Mouse (Mus musculus) left cerebral cortex, adult 18-20 months (tissue): ENCODE measurements around the gene Gps2. TPM values are rescaled to one million over a fixed set of nuclear protein-coding genes. Genes with fewer than 3 reads are reported as not detected.

ENCODE experiments used
- DNase-seq, 2 experiments: peaks; one replicate each; pipeline ENCODE4 v3.0.0; 2021 to 2022; ENCODE audit warnings: low spot score in 2 of 2, mixed read lengths in 1 of 2
- long read RNA-seq, 2 experiments: library from polyadenylated mRNA; stranded (forward); transcript quantifications; one replicate each; pipeline ENCODE4 v2.0.0; 2021
- total RNA-seq, 2 experiments: library from RNA; stranded (reverse); gene quantifications; 2 replicates each; pipeline ENCODE4 v1.2.3; 2021

Gene Gps2
- 10 to 100 TPM; 33.0 to 33.4 TPM for total RNA-seq
- long read RNA-seq, experiment 1, transcript Gps2-201 (10 exons, 1,220 nt), result major isoform, 29 of 68 reads
- long read RNA-seq, experiment 1, transcript Gps2-203 (11 exons, 1,159 nt), result minor isoform, 6 of 68 reads
- long read RNA-seq, experiment 1, partial matches to known transcripts, result 22 of 68 reads
- long read RNA-seq, experiment 1, other reads (novel, unspliced or antisense), result 10 of 68 reads
- long read RNA-seq, experiment 2, transcript Gps2-203 (11 exons, 1,159 nt), result minor isoform, 5 of 29 reads
- long read RNA-seq, experiment 2, transcript Gps2-201 (10 exons, 1,220 nt), result major isoform, 12 of 29 reads
- long read RNA-seq, experiment 2, partial matches to known transcripts, result 7 of 29 reads
- long read RNA-seq, experiment 2, other reads (novel, unspliced or antisense), result 4 of 29 reads

DNA sequence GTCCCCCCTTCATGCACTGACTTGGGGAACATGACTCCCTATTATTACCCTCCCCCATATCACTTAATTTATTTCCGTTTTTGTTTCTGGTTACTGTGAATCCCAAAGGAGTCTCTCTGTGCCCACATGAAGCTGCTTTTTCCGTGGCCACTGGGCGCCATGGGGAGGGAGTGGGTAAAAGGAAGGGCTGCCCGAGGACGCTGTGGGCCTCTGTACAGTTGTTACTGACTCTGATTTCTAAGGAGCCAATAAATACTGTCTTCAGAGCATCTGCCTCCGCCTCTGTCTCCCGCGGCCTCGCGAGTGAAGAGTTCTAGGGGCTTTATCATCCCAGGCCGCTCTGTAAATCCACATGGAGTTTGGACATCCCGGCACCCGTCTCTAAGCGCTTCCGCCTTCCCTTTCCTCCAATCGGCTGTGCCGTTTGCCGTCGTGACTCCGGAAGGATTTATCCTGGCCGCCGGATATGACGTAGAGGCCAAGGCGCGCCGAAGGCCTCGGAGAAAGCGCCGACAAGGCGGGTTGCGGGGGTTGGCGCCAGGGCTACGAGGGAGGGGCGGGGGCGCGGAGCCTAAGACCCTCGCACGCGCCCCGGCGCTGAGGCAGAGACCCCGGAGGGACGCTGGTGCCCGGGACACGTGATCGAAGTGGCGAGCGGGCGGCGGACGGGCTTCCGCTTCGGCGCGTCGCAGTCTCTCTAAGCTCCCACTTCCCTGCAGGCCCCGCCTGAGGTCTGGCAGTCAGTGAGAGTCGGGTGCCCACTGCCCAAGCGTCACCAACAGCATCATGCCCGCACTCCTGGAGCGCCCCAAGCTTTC, at the start of gene Gps2:
Gps2 (plus strand) TSS at position 335 of the 818 bp plus-strand sequence.
- DNase-seq, result peak; percentile 93 to 95

DNA sequence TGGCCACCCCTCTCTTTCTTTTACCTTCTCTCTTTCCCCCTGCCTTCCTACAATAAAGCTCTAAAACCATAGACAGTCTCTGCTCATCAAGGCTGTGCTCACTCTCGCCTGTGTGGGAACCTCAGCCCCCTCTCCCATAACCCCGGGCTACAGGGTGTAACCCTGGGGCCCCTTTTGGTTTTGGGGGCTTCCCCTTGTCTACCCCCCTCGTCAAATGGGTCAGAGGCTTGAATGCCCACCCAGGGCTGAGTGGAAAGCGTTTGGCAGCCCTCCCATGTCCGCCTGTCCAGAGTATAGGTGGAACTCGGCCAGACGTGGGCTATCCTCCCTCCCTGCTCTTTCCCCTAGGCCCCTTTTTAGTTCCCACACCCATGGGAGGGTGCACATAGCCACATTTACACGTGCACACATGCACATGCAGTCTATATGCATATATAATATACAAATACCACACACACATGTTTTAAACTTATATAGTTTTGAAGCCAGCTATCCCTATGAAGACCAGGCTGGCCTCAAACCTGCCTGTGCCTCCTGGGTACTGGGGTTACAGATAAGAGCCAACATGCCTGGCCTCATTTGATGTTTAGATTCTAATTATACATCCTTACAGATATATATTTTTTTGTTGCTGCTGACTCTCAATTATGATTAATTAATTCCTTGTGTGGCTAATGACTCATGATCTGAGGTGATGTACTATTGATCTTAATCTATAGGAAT, 49.4 kb upstream of the Gps2 start:
- no peak for DNase-seq

DNA sequence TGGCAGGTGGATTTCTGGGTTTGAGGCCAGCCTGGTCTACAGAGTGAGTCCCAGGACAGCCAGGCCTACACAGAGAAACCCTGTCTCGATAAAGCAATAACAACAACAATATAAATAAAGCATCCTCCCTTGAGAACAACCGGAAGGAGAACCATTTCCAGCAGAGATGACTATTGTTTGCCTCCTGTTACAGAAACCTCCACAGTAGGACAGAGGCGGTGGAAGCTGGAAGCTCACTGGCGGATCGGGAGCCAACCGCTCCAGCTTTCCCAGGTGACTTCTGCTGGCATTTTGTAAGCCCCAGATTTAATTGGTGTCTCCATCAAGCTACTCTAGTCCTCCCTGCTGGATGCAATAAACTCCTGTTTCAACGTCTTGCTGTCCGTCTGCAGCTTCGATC, 48.1 kb upstream of the Gps2 start:
- no peak for DNase-seq

DNA sequence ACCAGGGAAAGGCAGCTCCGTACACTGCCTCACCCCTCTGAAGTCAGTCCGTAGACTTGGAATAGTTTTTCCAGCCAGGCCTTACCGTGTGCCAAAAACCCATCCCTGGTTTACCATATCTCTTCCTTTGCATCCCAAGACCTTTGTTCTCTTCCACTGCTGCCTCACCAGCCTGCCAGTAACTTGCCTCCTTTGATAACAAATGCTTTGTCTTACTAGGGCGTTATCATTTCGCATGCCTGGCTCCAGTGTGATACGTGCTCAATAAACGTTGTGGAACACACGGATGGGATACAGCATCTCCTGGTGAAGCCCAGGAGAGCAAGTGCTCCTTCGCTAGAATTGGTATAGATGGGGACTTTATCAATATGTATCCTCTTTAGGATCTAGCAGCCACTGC, 46.4 kb upstream of the Gps2 start:
- no peak for DNase-seq

DNA sequence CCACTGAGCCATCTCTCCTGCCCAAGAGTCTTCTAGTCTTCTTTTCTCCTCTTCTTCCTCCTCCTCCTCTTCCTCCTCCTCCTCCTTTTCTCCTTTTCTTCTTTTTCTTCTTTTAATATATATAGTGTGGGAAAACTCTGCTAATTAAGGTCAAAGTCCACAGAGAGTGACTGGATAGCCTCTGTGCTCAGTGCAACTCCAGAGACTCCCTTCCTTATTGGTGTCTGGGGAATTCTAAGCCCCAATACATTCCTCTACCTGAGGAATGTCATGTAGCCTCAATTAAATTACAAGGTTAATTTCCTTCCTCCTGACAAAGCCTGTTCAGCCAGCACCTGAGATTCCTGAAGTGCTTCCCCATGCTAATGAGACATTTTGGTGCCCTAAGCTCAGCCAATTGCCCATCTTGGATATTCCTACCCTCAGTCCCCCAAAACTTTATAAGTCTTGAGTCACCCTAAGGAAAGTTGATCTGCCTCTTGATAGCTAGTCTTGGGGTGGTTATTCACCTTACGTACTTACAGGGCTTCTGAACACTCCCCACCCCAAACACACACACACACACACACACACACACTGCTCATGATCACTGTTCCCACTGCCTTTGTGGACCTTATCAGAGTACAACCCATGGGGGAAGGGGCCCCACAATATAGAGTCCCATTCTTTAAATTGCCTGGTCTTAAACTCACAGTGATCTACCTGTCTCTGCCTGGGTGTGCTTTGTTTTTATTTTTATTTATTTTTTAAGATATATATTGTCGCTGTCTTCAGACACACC, 43.2 kb upstream of the Gps2 start:
- DNase-seq, result no peak

DNA sequence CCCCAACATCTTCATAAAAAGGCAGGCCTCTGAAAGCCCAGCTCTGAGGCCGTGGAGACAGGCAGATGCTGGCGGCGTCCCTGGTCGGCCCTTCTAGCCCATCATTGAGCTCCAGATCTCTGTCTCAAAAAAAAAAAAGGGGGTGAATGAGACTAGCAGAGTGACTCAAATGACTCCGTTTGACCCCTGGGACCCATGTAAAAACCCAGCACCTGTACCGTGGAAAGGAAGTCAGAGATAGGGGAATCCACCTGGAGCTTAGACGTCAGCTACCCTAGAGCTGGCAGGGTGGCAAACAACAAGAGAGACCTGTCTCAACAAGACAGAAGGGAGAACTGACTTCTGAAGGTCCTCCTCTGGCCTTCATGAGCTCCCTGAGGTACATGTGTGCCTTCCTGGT, 41.9 kb upstream of the Gps2 start:
- no peak for DNase-seq

DNA sequence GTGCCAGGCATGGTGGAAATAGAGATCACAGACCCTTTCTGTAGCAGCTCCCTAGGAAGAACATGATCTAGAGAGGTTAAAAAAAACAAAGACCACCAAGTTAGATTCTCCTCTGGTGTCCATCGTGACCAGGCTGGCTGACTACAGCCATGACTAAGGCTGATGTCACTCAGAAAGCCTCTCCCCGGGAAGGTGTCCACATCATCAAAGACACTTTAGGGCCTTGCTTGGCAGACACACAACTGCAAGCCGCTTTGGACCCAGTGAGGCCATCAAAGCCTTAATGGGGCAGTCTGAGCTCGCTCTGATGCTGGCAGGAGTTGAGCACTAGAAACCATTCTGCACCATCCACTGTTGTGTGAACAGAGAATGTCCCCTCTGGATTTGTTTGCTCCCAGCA, 41.2 kb upstream of the Gps2 start:
- no peak for DNase-seq

DNA sequence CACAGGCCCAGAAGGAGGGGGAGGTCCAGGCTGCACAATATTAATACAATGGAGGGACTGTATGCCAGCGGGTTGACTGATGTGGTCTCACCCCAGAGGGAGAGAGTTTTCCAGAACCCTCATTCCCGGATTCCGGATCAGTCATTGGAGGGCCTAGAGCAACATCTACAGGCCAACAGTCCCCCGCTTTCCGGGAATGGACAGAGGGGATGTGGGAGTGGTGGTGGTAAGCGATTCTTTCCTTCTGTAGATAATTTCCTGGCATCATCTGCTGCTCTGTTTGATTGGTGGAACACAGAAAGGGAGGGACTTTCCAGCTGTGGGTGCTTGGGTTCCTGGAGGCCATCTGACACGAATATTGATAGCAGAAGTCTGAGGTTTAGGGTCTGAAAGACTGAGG, 37.5 kb upstream of the Gps2 start:
- DNase-seq, result peak in 1 of 2 experiments; percentile 9

DNA sequence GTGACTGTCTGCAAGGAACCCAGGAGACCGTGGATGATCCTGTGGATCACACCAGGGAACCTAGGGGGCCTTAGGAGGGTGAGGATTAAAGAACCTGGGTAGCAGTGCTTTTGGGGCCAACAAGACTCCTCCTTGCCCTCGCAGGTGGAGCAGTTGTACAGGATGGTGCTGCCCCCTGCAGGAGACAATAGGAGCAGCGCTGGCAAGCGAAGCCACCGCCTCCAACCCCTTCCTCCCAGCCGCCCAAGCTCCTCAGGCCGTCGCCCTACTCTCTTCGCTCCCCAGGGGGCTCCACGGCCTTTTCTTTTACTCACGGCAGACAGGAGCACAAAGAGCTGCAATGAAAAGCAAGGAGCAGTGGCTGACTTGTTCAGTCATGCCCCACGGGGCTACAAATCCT, 36.8 kb upstream of the Gps2 start:
- peak; percentile 76 to 82 for DNase-seq

DNA sequence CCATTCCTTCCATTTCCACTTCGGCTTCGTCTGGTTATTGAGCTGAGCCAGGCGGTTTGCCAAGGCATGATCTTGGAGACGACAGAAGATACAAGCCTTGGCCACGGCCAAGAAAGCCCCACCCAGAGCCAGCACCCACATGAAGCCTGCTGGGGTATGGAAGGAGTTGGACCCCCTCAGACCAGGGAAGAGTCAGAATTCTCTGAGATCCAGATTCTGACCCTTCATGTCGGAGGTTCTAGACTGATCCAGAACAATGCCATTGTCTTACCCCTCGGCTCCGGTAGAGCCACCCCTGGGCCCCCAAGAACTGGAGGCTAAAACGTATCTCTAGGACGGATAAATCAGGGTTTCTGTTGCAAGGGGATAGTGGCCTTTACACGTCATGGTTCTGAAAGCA, 35.8 kb upstream of the Gps2 start, which contains the start of gene Tmem95:
Tmem95 (minus strand) TSS at position 141 of the 400 bp plus-strand sequence.
- DNase-seq, result no peak

DNA sequence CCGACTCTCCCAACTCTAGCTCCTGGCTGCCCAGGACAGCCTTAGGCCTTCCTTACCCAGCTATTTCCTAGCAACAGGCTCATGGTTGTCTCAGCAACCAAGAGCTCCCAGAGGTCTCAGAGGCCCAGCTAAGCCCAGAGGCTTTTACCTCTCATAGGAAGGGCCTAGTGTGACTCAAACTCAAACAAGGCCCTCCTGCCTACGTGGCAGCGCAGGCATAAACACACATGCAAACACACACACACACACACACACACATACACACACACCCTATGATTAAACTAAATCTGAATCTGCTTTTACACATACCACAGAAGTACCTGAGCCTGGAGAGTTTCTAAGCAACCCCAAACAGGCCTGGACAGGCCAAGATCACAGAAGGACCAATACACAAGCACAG, 35.3 kb upstream of the Gps2 start:
- DNase-seq, result no peak

DNA sequence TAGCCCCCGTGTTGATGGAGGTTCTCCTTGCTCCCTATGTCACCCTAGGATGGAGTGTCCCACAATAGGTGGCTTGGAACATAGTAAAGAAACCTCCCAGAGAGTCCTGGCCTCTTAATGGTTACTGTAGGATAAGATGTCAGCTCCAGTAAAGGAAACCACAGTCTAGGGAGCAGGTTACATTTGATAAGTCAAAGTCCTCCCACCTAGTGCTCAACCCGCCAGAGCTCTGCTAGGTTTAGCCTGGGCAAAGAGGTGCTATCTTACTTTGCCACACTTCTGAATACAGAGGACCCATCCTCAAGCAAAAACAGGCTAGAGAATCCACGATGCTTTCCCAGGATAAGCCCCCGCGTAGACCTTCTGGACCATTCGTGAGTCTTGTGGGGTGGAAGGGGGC, 34.7 kb upstream of the Gps2 start:
- DNase-seq, result no peak

DNA sequence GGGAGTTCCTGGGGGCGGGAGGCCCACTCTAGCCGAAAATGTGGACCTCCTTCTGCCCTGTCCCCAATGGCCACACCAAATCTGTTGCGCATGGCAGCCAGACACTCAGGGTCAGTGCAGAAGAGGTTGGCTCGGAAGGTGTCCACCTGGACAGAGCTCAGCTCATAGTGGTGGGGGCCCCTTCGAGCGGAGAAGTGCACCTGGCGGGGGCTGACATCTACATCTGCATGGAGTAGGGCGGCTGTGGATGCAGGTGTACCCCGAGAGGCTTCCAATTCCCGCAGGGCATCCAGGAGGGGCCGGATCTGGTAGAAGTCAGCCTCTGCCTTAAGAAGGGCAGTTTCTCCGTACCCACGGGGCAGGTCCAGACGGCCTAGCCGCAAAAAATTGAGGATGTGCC, 34.0 kb upstream of the Gps2 start:
- no peak for DNase-seq

DNA sequence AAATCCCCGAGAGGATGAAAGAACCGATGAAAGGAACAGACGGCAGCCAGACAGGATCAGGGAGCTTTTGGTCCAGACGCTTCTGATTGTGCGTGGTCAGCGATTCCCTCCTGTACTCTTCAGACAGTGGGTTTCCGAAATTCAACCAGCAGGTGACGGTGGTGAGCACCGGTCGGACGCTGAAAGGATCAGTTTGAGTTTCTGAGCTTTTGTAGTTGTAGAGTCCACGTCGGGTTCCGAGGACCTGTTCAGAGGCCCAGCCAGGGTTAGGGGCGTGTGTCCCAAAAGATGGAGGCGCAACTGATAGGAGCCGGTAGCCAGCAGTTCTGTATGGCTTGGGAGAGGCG, 33.2 kb upstream of the Gps2 start:
- peak; percentile 27 to 30 for DNase-seq

DNA sequence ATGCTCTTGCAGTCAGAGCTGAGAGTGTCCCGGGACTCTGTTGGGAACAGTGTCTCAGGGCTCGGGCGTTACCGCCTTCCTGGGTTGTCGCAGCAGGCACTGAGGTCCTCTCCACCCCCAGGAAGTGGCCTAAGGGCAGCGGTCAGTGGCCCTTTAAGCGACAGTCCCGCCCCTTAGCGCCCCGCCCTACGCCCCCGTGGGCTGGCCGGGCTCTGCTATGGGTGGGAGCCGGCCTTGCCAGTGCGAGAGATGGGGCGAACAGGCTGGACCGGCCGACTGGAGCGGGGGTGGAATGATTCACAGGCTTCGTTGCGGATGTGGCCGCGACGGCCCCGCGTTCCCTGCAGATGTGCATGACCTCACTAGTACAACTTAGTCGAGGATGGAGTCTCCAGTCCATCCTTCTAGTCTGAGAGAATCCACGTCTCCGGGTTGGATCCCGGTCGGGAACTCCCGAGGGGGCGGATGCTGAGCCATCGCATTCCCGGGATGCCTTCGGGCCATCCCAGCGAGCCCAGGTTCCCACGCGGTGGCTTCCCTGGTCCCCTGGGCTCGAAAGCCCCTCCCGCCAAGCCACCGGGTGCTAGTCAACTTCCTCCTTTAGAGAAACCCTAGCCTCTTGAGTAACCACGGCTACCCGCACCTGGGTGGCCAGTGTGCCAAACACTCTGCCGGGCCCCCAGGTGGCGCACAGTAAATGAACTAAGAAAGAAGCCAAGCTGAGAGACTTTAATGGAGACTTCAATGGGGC, 32.7 kb upstream of the Gps2 start, which contains the start of gene Kctd11:
Kctd11 (minus strand) TSS at position 554 of the 751 bp plus-strand sequence.
- DNase-seq, result peak; percentile 55 to 58

DNA sequence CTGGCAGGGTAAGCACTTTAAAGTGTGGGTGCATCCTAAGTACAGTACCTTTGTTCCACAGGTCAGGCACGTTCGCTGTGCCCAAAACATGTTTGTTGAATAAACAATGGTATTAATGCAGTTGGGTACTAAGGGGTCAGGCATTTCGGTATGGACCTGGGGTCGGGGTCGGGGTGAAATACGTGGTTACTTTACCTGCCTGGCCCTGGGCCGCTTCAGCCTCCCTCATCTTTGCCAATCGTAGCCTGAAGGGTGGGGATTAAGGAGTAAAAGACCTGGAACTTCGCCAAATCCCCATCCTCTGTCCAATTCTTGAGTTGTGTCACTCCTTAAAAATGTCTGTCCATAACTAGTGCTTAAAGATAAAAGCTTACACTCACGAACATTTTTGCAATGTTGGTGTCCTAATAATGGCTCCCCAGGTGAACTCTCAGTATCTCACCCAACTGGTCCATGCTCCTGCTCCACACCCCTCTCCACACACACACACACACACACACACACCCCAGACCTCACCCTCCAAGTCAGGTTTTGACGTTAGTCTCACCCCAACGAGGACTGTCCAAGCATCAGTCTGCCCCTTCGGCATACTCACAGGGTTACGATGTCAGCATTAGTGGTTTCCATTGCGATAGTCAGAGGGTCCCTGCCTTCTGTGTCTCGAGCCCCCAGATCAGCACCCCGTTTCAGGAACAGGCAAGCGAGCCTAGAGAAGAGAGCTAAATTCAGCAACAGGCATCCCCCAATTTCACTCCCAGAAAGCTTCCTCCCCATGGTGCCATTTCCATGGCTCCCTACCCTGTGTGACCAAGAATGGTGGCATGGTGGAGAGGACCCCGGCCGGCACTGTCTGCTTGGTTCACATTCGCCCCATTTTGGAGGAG, 31.7 kb upstream of the Gps2 start:
- no peak for DNase-seq

DNA sequence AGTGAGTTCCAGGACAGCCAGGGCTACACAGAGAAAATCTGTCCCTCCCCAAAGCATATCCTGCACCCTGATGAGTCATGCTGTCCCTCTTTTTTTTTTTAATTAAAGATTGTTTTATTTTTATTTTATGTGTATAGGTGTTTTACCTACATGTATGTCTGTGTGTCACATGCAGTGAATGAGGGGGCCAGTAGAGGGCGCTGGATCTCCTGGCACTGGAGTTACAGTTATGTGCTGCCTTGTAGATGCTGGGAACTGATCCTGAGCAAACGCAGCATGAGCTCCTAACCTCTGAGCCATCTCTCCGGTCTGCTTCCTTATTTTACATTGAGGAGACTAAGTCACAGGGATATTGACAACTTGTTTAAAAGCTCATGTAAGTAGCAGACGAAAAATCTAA, 30.6 kb upstream of the Gps2 start:
- DNase-seq, result no peak

DNA sequence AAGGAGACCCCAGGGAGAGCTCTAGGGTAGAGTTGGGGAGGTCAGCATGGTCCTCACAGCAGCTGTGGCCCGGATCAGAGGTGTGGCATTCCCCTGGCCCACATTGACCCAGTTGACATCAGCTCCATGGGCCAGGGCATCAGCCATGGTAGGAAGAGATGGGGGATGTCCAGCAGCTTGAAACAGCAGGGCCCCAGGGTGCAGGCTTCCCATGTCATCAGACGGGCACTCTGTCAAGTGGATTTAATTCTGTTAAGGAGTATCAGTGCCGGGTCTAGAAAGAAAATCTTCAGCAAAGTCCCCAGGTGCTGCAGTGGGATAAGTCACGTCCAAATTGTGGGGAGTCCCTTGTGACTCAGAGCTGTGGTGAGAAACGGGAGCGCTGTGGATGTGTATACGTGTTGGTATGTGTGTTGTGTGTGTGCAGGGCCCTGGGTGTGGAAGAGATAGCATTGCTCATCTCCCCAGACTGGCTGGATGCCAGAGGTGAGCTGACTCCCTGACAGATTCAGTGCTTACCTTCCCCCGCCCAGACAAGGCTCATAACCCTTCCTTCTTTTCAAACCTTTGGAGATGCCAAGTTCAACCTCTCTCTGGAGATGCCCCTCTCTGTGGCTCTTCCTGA, 30.0 kb upstream of the Gps2 start:
- no peak for DNase-seq

DNA sequence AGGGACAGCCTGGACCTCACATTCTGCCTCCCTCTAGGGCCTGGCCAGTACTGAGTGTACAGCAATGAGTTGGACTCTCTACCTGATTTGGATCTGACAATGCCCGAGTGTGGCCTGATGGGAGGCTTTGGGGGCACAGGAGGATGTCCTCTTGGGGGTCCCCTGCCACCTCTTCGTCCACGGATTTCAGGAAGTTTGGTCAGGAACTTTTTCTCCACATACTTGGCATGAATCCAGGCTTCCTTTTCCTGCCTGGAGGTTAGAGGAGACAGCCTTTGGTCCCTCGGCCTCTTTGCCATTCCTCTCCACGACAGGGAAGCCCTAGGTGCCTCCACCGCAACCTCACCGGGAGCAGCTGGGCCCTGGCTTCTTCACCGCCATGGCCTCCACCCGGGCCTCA, 29.4 kb upstream of the Gps2 start:
- no peak for DNase-seq
